Mouse (Mus musculus): ENCODE measurements around the gene Fam50b.

The Fam50b gene

DNA sequence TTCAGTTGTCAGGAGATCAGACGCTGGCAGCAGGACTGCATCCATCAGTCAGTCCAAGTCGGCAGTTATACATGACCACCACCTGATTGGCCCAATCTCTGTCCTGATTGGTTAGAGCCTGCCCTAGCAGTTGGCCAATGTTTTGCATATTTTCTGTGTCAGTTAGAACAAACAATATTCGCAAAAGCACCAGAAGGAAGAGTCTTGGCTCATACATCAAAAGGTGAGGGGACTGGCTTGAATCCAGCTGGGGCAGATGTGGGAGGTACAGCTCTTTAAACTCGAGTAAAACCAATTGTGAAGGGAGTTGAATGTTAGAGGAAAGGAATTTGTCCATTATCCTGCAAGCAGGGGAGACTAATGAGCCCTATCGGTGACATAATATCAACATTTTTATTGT, at the start of gene Fam50b:
Fam50b (plus strand) TSS at position 165 of the 400 bp plus-strand sequence.
- DNase-seq: no peak

DNA sequence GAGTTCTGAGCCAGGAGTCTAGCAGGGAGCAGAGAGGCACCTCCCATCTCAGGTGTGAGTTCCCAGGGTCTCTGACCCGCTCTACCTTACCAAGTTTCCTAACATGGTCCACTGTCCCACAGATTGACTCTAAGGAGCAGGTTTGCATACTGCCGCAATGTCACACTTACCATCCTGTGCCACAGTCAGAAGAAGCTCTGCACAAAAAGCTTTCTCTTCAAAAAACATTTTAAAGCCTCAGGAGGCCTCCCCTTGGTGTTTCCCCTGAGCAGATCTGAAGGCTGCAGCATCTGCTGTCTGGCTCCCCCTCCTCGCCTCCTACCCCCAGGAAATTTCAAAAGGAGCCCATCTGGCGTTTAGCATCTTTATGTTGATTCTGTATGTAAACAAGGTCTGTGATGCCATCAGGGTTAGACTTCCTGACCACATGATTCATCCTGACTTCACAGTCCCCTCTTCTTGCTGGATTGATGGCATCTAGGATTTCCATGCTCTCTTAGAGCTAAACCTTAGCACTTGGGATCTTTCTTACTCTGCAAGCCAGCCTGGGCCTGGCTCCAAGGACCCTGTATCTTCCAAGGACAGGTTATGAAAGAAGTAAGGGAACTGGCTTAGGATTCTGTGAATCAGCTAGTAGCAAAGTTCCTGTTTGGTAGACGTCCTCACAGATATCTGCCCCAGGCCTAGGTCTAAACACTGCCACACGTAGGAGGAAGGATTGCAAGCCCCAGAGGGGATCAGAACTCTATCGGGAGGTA, 49.5 kb upstream of the Fam50b start:
- DNase-seq: no peak

DNA sequence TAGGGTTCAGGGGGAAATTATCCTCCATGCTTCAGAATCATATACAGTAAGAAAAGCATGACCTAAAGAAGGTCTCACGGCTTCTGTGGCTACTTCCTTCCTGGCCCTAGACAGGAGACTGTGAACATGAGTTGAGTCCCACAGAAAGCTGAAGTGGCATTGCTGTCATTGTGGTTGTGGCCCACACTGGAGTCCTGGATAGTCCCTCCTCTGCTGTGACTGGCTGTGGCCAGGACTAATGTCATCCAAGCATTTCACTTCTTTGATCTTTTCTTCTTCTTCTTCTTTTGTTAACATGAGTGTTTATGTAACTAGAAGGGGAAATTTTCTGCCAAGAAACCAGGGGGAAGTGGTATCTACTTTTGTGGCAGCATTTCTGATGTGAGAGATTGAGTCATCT, 43.6 kb upstream of the Fam50b start:
- no peak for DNase-seq

DNA sequence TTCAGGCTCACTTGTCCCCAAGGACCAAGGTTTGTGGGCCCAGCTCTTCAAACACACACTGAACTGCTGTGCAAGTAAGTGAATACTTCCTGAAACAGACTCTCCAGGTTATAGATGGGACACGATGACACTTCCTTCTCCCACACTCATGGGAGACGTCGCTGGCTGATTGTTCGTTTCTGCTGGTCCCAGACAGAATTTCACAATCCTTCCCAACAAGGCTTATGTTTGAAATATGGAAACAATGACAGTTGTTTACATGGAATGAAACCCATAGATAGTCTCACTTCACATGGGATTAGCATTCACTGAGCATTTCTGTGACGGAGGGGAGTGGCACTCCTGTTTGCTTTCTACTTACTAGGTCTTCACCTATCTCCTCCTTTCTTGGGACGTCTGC, 41.5 kb upstream of the Fam50b start:
- DNase-seq: no peak

DNA sequence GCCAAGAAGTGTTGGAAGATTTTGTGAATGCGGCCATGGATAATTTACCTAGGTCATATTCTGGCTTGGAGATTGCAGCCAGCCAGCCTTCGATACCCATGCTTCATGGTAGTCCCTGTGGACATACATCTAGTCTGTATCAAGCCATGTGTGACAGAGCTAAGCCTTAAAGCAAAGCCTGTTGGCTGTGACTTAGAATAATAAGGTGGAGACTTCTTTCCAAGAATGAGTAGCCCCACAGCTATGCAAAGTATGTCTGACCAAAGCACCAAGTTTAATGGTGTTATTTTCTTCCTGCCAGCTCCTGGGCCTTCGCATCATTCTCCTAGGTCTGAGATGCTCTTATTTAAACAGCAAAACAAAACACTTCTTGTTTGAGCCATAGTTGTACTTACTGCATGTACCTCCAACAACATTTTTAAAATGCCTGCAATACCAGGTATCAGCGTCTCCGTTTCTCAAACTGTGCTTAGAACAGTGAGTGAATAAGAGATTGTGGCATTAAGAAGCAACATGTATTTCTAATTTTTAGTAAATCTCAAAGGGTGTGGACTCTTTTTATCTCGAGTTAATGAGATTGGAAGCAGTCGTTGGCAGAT, 37.8 kb upstream of the Fam50b start:
- DNase-seq: no peak

DNA sequence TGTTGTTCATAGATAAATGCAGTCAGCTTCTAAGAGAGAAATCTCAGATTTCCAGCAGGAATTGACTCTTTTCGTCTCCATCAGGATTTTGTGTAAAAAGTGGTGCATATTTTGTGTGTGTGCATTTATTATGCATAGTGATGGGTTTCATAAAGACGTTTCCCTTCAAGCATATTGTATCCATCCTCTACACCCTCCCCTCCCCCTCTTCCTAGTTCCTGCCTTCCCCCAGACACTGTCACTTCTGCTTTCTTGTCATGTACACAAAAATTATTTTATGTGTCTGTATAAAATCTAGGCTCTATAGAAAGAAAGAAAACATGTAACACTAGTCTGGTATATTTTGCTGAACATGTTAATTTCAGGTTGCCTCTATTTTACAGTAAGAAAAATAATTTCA, 34.6 kb upstream of the Fam50b start:
- DNase-seq: no peak

DNA sequence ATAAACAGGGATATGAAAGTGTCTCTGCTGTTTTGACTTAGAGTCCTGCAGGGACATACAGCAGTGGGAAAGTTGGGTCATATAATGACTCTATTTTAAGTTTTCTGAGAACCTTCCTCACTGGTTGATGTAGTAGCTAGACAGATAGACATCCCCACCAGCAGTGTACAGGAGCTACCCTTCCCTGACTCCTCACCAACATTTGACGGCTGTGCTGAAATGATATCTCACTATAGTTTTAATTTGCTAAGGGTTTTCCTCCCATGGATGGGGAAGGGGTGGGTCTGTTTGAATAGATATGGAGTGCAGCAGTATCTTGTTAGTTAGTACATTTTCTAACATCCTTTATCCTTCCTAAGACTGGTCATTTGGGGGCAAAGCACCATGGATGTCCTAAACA, 34.0 kb upstream of the Fam50b start:
- no peak for DNase-seq

DNA sequence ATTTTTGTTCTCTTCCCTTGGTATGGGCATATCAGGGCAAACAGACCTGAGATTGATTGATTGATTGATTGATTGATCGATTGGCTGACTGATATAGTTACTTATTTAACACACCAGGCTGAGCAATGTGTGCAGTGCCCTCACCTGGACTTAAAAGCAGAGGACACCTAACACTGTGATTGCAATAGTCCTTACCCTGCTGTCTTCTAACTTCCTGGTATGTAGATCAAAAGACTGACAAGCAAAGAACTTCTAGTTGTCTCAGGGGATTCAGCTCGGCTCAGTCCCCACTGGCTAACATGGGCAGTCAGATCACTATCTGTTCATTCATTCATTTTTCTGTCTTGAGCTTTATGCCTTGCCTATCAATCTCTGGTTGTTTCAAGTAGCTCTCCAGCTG, 31.3 kb upstream of the Fam50b start:
- DNase-seq: no peak

DNA sequence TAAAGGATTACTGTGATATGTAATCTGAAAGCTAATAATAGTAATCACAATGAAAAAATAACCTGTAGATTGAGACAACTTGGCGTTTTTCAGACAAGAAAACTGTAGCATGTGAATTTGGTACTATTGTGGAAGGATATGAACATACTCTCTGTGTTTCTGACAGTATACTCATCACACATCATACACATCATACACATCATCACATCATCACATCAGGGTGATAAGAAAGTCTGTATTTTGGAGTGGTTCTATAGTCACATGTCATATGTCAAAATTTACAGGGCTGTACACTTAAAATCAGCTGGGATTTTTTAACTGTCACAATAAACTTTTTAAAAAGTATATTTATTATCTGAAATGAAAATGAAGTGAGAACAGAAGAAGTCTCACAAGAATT, 30.9 kb upstream of the Fam50b start:
- DNase-seq: no peak

DNA sequence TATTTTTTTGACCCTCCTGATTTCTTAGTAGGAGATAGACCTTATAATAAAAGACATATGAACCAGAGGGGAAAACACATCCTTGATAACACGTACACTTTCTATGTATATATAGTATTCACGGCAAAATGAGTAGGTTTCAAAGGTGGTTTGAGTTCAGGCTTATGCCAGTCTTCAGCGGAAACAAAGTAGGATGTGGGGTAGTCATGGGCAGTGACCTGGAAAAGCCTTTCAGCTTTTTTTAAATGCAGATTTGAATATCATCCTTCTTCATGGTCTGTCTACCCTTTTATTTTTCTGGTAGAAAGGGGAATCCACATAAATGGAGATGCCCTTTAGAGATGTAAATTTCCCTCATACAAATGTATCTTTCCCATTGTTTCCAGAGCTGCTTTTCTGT, 29.8 kb upstream of the Fam50b start:
- no peak for DNase-seq

DNA sequence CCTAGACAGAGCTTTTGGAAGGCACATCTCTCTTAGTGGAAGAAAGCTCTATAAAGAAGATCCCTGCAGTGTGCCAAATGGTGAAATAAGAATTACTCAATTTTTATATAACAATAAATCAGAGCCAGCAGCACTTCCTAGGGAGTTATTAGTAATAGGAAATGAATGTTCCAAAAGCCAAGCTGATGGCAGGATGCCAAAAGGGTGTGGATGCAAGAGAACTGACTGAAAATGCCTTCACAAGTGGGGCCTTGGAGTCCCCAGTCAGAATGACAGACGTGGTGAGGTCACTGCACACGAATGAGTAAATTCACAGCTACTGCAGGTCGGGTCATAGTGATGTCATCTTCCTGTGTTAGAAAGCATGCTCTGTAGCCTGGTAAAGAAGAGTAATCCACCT, 25.7 kb upstream of the Fam50b start:
- DNase-seq: peak; percentile 15

DNA sequence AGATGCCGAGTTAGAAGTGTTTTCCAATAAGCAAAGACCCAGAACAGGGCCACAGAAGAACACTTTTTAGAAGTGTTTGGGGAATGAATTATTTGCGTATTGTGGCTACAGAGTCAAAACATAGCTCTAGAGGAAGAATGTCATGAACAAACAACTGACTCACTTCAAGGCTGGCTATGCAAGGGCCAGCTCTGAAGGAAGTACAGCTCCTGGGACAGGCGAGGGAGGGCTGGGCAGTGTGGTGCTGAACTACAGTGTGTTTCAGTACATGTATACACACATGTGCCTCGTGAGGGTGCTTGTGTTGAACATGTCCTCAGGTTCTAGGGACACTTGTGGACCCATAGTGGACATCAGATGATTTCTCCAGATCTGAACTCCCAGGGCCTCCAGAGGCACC, 25.1 kb upstream of the Fam50b start:
- no peak for DNase-seq

DNA sequence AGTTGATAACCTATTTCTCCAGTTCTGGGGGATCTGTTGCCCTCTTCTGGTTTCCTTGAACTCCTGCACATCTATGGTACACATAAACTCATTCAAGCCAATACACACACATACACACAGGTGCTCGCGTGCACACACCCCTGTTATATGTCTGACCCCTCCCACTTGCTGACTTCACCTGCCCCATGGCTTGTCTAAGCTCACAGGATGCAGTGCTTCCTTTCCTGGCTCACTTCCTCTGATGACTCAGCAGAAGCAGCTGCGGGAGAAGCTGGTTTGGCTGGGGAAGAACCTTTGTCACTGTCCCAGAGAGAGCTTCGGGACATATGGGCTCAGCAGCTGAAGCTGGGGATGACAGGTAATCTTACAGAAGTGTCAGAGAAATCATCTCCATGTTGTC, 23.2 kb upstream of the Fam50b start:
- DNase-seq: no peak

DNA sequence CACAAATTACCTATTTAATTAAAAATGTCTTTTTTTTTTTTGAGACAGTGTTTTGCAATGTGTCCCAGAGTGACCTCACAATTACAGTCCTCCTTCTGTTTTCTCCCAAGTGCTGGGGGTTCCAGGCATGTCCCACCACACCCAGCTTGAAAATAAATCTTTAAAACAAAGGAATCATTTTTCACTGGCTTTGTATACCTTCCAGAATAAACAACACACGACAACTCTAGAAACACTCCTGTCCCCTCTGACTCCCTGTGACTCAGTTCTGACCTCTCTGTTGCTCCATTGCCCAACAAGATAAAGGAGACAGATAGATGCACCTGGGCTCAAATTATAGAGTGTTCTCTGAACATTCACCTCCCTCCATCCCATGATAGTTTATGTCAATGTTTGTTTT, 21.8 kb upstream of the Fam50b start:
- no peak for DNase-seq

DNA sequence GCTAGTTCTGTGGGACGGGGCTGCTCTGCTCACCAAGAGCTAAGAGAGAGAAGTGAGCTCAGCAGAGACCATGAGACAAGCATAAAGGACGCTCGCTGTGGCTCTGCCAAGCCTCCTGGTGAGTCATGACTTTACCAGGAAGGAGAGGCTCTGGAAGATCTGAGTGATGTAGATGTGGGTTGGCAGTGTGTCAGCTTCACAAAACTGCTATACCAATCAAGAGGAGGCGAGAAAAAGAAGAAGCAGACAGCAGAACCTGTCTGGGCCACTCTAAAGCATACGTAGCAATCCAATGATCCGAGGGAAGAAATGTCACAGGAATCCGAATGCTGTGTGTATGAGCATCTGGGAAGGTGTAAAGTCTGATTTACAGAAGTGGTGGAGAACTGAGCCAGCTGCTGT, 19.2 kb upstream of the Fam50b start:
- peak; percentile 54 for DNase-seq

DNA sequence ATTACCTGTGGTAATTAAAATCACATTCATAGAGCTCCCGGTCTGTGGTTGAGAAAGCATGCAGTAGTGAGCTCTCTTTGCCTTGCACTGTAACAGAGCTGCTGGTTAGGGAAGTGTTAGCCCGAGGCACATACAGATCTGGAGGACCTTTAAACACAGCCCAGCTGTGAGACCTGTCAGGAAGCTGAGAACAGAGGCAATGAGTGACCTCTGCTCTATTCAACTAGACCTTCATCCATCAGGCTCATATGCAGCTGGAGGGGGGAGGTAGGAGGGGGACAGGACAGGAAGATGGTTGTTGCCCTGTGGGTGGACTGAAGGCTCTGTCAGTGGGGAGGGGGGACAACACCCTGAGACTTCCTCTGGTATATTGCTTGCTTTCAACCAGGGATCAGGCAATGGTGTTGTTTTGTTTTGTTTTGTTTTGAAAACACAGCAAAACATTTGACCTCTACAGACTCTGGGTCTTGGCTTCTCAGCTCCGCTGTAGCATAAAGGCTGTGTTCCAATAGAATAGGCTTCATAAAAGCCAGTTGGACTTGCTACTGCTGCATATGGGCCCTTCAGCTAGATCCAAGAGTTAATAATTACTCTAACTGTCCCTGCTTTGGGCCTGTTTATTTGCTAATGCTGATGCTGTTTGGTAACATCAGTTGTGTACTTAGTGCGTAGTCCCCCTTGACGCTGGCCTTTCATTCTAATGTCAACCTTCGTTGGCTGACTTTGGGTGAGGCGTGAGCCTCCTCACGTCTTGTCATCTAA, 9.6 kb upstream of the Fam50b start:
- DNase-seq: no peak

DNA sequence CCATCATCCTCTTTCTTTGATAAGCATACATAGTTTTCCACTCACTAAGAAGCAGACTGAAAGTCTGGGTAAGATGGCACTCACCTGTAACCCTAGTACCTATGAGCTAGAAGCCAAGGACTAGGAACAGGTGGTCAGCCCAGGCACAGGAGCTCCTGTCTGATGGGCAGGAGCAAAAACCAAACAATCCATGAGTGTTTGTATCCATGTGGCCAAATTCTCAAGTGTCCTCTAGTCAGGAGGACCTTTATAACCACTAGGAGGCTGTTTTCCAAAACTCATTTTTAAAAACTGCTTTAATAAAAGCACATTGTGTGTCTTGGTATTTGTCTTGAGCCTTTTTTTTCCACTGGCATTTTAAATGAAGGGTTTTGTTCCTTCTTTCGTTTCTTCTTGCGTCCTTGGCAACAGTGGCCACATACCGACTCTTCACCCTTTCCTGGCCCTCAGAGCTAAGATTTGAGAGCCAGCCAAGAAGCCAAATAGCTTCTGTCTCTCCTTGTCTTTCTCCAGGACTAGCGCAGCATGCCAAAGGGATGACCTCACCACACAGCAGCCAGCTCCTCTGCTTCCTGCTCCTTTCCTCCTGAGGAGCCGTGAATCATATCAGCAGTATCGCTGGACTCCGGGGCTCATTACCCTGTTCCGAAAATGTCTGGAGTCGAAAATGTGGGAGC, 8.7 kb upstream of the Fam50b start:
- peak; percentile 15 for DNase-seq

DNA sequence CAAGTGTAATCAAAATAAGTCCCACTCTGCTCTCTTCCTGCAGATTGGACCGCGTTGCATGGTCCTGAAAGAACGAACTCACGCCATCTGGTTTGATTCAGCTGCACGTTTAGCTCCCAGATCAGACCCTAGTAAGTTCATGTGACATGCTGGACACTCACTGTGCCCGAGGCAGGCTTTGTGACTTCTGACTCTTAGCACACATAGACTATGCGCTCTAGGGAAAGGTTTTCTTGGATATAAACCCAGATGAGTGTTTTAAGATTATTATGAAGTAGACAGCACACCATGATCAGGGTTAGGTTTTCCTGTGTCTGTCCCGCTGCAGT, 8.2 kb upstream of the Fam50b start:
- no peak for DNase-seq

DNA sequence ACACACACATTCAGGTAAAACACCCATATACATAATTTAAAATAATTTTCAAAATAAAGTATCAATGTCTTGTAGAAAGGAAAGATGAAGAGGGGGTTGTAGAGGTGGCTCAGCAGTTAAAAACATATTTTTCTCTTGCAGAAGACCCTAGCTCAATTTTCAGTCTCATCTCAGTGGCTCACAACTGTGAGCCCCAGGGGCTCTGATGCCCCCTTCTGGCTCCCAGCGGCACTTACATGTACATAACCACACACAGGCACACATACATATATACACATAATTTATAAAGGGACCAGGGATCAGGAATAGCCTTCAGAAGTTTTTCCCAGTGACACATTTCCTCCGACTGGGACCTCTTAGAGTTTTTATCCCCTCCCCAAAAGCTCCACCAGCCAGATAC, 7.6 kb upstream of the Fam50b start:
- DNase-seq: no peak

DNA sequence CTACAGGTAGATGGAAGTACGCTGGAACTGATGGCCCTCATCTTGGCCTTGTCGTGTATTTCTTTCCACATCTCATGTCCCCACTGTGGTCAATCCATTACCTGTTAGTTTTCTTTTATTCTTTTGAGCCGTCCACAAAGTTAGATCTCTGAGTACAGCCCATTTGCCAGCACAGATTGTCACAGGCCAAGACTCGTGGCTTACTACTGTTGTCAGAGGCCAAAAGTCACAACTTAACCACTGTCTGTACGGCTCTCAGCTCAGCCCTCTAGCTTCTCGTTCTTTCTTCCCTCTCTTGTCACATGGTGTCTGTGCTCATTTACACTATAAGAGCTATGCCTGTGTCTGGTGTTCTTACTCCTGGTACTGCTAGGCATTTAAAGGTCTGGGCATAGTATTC, 3.1 kb upstream of the Fam50b start:
- DNase-seq: no peak

DNA sequence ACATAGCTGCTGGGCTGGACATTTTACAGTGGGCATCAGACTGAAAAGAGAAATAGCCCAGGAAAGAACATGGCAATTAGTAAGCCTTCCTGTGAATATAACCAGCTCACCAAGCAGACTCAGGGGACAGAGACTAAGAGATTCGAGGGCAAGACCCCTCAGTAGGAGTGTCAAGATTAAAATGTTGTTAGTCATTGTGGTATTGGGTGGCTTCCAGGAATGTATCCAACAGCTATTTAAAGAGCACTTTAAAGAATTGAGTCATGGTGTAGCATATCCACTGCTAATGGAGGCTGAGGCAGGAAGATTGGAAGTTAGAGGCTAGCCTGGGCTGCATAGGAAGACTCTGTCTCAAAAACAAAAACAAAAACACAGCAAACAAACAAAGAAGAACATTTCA, 870 bp upstream of the Fam50b start:
- no peak for DNase-seq

DNA sequence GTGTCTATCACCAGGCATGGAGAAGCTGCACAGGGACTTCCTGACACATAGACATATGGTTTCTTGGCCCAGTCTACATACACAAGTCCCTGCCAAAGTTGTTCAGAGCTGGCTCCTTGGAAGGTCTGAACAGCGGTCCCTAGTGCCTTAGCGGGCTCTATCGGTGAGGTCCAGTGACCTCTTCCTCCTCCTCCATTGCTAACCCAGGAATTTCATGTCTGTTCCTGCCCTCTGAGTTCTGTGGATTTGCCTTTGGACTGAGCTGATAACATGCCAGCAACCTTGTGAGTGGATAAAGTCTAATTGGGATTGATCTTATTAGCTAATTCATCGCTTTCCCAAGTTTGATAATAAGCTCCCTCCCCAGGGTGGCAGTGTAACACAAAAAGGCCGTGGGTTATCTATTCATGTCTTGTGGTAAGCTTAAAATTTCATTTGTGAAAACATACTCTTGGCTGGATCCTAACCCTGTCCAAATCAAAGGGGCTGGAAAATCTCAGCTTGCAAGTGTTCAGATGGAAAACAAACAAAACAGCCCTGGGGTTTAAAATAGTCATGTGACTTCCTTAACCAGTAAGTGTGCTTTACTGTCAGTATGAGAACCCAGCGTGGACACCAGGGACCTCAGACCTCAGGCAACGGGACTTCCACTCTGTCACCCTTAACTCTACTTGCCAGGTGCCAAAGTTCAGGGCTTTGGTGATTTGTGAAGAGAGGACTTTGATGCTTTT, 3.5 kb downstream of the Fam50b start:
- DNase-seq: no peak

DNA sequence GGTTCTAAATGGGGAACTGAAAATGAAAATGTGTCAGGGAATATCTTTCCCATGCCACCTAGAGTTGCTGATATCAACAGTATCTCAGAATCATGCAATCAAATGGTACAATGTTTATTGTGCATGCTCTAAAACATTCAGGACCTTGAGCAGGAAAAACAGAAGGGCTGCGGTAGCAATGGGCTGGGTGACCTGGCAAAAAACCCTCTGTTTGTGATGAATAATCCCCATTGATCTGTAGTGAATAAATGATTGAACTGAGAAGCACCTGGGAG, 4.0 kb downstream of the Fam50b start:
- no peak for DNase-seq

Data from right cerebral cortex, postnatal 14 days (tissue).